Mouse (Mus musculus): ENCODE measurements around the gene Blvra.

GRCm38 (mm10) chr2:127137838-127138420 is 67.5 kb downstream of the Blvra start:
- no peak for TF ChIP-seq E2F4 (IDR thresholded peaks at IDR 0.05; ENCODE audit: insufficient read depth)
- no peak for TF ChIP-seq USF1 (IDR thresholded peaks at IDR 0.05; ENCODE audit: low read depth)

All from myocyte (in vitro differentiated cells).